Mouse (Mus musculus) limb, embryonic 10.5 days (tissue): ENCODE data around the gene Sult2a1. TPM values are rescaled to one million over a fixed set of nuclear protein-coding genes. Genes with fewer than 3 reads are reported as not detected.
"Not testable (repeated sequence)": the region's sequence is repeated elsewhere in the genome, so short reads cannot be mapped to it uniquely, and the experiment has no call there.

ENCODE experiments used
- DNase-seq: peaks from one replicate; pipeline ENCODE4 v3.0.0-alpha.2; 2017; ENCODE audit warnings: low spot score
- H3K27ac ChIP-seq: fragments of 300-500 bp; sonication (generic); 2 replicates; pipeline ENCODE4 v1.5.1; 2016; ENCODE audit warnings: mild to moderate bottlenecking
- H3K27me3 ChIP-seq: fragments of 300-500 bp; sonication (generic); 2 replicates; pipeline ENCODE4 v1.6.1; 2016; ENCODE audit warnings: low read depth, mild to moderate bottlenecking; ENCODE audit not compliant: poor library complexity, severe bottlenecking
- H3K36me3 ChIP-seq: fragments of 300-500 bp; sonication (generic); 2 replicates; pipeline ENCODE4 v1.6.1; 2016; ENCODE audit warnings: mild to moderate bottlenecking, moderate library complexity
- H3K4me1 ChIP-seq: fragments of 300-500 bp; sonication (generic); 2 replicates; pipeline ENCODE4 v1.6.1; 2016
- H3K4me3 ChIP-seq: fragments of 300-500 bp; sonication (generic); 2 replicates; pipeline ENCODE4 v1.5.1; 2016; ENCODE audit warnings: mild to moderate bottlenecking, moderate library complexity
- H3K9me3 ChIP-seq: fragments of 300-500 bp; sonication (generic); replicated peaks from 2 replicates; pipeline ENCODE4 v1.6.1; 2016; ENCODE audit warnings: mild to moderate bottlenecking
- WGBS: fragments of 180-500 bp; shearing (Covaris S2); methylation state at CpG from one replicate; pipeline ENCODE4 v1.1.7; 2016; 5-methylcytosine and 5-hydroxymethylcytosine counted together
- polyA plus RNA-seq: library from polyadenylated mRNA; unstranded; fragments of >200 nt; fragmentation: Nextera tagmentation; extraction: Ambion mirVana; gene quantifications from 2 replicates; pipeline ENCODE4 v1.2.1, GENCODE M21; 2016

The Sult2a1 gene
- polyA plus RNA-seq: not detected in 2 replicates

GRCm38 (mm10) chr7:13837309-13837708 lies at the start of gene Sult2a1:
Sult2a1 (minus strand) TSS chr7:13837409.
- H3K4me3 ChIP-seq, H3K4me1 ChIP-seq, H3K9me3 ChIP-seq, H3K36me3 ChIP-seq, H3K27me3 ChIP-seq, DNase-seq, H3K27ac ChIP-seq: not testable (repeated sequence)
- WGBS: 83% methylated on average over 1 of the region's 2 CpGs

GRCm38 (mm10) chr7:13813913-13814312 lies 23.3 kb downstream of the Sult2a1 start:
- H3K9me3 ChIP-seq: no peaks in the 10 kb centered on the region; the same call in 1 of the 2 replicates
- no peaks in the 10 kb centered on the region for H3K27me3 ChIP-seq
- no peak for DNase-seq
- H3K4me3 ChIP-seq: no peak overlapping the region
- 96% methylated on average over 1 of the region's 1 CpGs for WGBS
- no peak overlapping the region for H3K27ac ChIP-seq
- no peaks in the 10 kb centered on the region for H3K4me1 ChIP-seq
- H3K36me3 ChIP-seq: no peaks in the 10 kb centered on the region

Other genes starting within 250 kb of the Sult2a1 start
- not detected in 2 replicates for gene Sult2a5, start 213.4 kb downstream of the Sult2a1 start, polyA plus RNA-seq
- not detected in 2 replicates for gene Sult2a2, start 103.9 kb downstream of the Sult2a1 start, polyA plus RNA-seq
- gene Sult2a4, start 152.2 kb upstream of the Sult2a1 start, polyA plus RNA-seq: not detected in 2 replicates